Mouse (Mus musculus) spleen, postnatal 14 days (tissue): ENCODE measurements around the gene Scamp5.

Experiments used
- DNase-seq, 2 experiments: peaks; one replicate each; pipeline ENCODE4 v3.0.0; 2021 to 2022; ENCODE audit warnings: low spot score in 2 of 2

Scamp5 gene

GRCm38 (mm10) chr9:57467896-57468549, at the start of gene Scamp5:
Gene Scamp5 (minus strand): TSS chr9:57468060.
- peak; percentile 39 to 69 for DNase-seq

- peak in 1 of 2 experiments; percentile 58 for DNase-seq
Measured at GRCm38 (mm10) chr9:57517113-57517512, 49.3 kb upstream of the Scamp5 start.

GRCm38 (mm10) chr9:57510577-57510976, 42.7 kb upstream of the Scamp5 start:
- DNase-seq = no peak

GRCm38 (mm10) chr9:57505700-57506099, 37.8 kb upstream of the Scamp5 start:
- DNase-seq = peak in 1 of 2 experiments; percentile 36

- DNase-seq = no peak
Measured at GRCm38 (mm10) chr9:57504891-57505290, 37.0 kb upstream of the Scamp5 start.

- DNase-seq = peak in 1 of 2 experiments; percentile 45
Measured at GRCm38 (mm10) chr9:57504381-57504700, 36.5 kb upstream of the Scamp5 start.

GRCm38 (mm10) chr9:57503622-57504380, 35.9 kb upstream of the Scamp5 start, which contains the start of gene Rpp25:
Gene Rpp25 (plus strand): TSS chr9:57504026.
- no peak for DNase-seq

GRCm38 (mm10) chr9:57502911-57503621, 35.2 kb upstream of the Scamp5 start:
- no peak for DNase-seq

GRCm38 (mm10) chr9:57501861-57502260, 34.0 kb upstream of the Scamp5 start:
- no peak for DNase-seq

GRCm38 (mm10) chr9:57501452-57501851, 33.6 kb upstream of the Scamp5 start:
- no peak for DNase-seq

- no peak for DNase-seq
Measured at GRCm38 (mm10) chr9:57498536-57498935, 30.7 kb upstream of the Scamp5 start.

- DNase-seq = no peak
Measured at GRCm38 (mm10) chr9:57497236-57497635, 29.4 kb upstream of the Scamp5 start.

GRCm38 (mm10) chr9:57494970-57495369, 27.1 kb upstream of the Scamp5 start:
- no peak for DNase-seq

GRCm38 (mm10) chr9:57493532-57493931, 25.7 kb upstream of the Scamp5 start:
- no peak for DNase-seq

GRCm38 (mm10) chr9:57487807-57488206, 19.9 kb upstream of the Scamp5 start:
- no peak for DNase-seq

- peak; percentile 54 to 77 for DNase-seq
Measured at GRCm38 (mm10) chr9:57485774-57486173, 17.9 kb upstream of the Scamp5 start.

- no peak for DNase-seq
Measured at GRCm38 (mm10) chr9:57468914-57469313, 1.1 kb upstream of the Scamp5 start.

GRCm38 (mm10) chr9:57467271-57467771, 539 bp downstream of the Scamp5 start:
- DNase-seq = no peak

GRCm38 (mm10) chr9:57466101-57466500, 1.8 kb downstream of the Scamp5 start:
- no peak for DNase-seq

- DNase-seq = no peak
Measured at GRCm38 (mm10) chr9:57462866-57463265, 5.0 kb downstream of the Scamp5 start.

- no peak for DNase-seq
Measured at GRCm38 (mm10) chr9:57459707-57460106, 8.2 kb downstream of the Scamp5 start.

GRCm38 (mm10) chr9:57453516-57453915, 14.3 kb downstream of the Scamp5 start:
- no peak for DNase-seq
